Mouse (Mus musculus) monocyte, adult 5-6 weeks (primary cell): Measurements from ENCODE around the gene Cd101. TPM values are rescaled to one million over a fixed set of nuclear protein-coding genes. Genes with fewer than 3 reads are reported as not detected.

Experiments
- ATAC-seq: fragments of 153-309, 156-312 bp; replicated peaks from 2 replicates; pipeline ENCODE4 v1.8.0; 2017; ENCODE audit warnings: mild to moderate bottlenecking; ENCODE audit not compliant: low TSS enrichment, insufficient number of reproducible peaks, severe bottlenecking, poor library complexity, low FRiP score
- total RNA-seq: library from RNA; stranded (forward); fragments of 200-1000, 200-491, 200-594 nt; gene quantifications from 3 replicates; pipeline ENCODE4 v1.2.3, GENCODE M21; 2017

Gene Cd101
- total RNA-seq, 1 experiment from 2014 or later, result 1.5 TPM

GRCm38 (mm10) chr3:101047586-101048275 lies 18.4 kb upstream of the Cd101 start:
- no peak for ATAC-seq

GRCm38 (mm10) chr3:101045431-101045830 lies 16.1 kb upstream of the Cd101 start:
- no peak for ATAC-seq

- no peak for ATAC-seq
Observed at GRCm38 (mm10) chr3:101044686-101045085, 15.3 kb upstream of the Cd101 start.

- no peak for ATAC-seq
Observed at GRCm38 (mm10) chr3:101041997-101042396, 12.6 kb upstream of the Cd101 start.

GRCm38 (mm10) chr3:101037984-101038545 lies 8.7 kb upstream of the Cd101 start:
- ATAC-seq, result no peak

- no peak for ATAC-seq
Observed at GRCm38 (mm10) chr3:101036001-101036400, 6.6 kb upstream of the Cd101 start.

GRCm38 (mm10) chr3:101034509-101034908 lies 5.2 kb upstream of the Cd101 start:
- no peak for ATAC-seq

- no peak for ATAC-seq
Observed at GRCm38 (mm10) chr3:101033644-101034043, 4.3 kb upstream of the Cd101 start.

- ATAC-seq, result no peak
Observed at GRCm38 (mm10) chr3:101031456-101032142, 2.2 kb upstream of the Cd101 start.

GRCm38 (mm10) chr3:101030630-101031029 lies 1.3 kb upstream of the Cd101 start:
- ATAC-seq, result peak; percentile 66

- no peak for ATAC-seq
Observed at GRCm38 (mm10) chr3:101026741-101027140, 2.6 kb downstream of the Cd101 start.

GRCm38 (mm10) chr3:101022967-101023366 lies 6.4 kb downstream of the Cd101 start:
- no peak for ATAC-seq

- no peak for ATAC-seq
Observed at GRCm38 (mm10) chr3:101021481-101022051, 7.8 kb downstream of the Cd101 start.

GRCm38 (mm10) chr3:101021073-101021472 lies 8.3 kb downstream of the Cd101 start:
- no peak for ATAC-seq

- ATAC-seq, result no peak
Observed at GRCm38 (mm10) chr3:101018494-101018893, 10.9 kb downstream of the Cd101 start.

- no peak for ATAC-seq
Observed at GRCm38 (mm10) chr3:101016050-101016449, 13.3 kb downstream of the Cd101 start.

GRCm38 (mm10) chr3:101015254-101015653 lies 14.1 kb downstream of the Cd101 start:
- ATAC-seq, result no peak

- no peak for ATAC-seq
Observed at GRCm38 (mm10) chr3:101013536-101013935, 15.8 kb downstream of the Cd101 start.

- no peak for ATAC-seq
Observed at GRCm38 (mm10) chr3:101013005-101013404, 16.4 kb downstream of the Cd101 start.

GRCm38 (mm10) chr3:101012597-101012996 lies 16.8 kb downstream of the Cd101 start:
- no peak for ATAC-seq
